Mouse (Mus musculus) G1E (cell line): ENCODE measurements at regions not wholly inside any gene's neighbourhood (a gene's known extent, or its start where the extent isn't known, plus 50 kb on each side); places are given as distances from the start of the nearest gene placed in this dataset.

ENCODE experiments used
- ATAC-seq: 2 replicates; pipeline ENCODE4 v1.8.0; 2016; ENCODE audit warnings: mild to moderate bottlenecking; ENCODE audit not compliant: insufficient number of reproducible peaks, poor library complexity, low FRiP score, severe bottlenecking; ENCODE audit errors: extremely low read depth
- DNase-seq: peaks from one replicate; pipeline ENCODE4 v3.0.0; 2012; ENCODE audit warnings: low spot score
- H3K27me3 ChIP-seq: 2 replicates; pipeline ENCODE4 v1.6.1; 2012; ENCODE audit warnings: mild to moderate bottlenecking, low read length, inconsistent platforms; ENCODE audit not compliant: insufficient read depth
- H3K36me3 ChIP-seq: replicated peaks from 2 replicates; pipeline ENCODE3; 2012; ENCODE audit warnings: mild to moderate bottlenecking, inconsistent platforms
- H3K4me1 ChIP-seq: 2 replicates; pipeline ENCODE4 v1.6.1; 2012; ENCODE audit warnings: low read depth, low read length, inconsistent platforms, mixed read lengths; ENCODE audit not compliant: insufficient read depth
- H3K4me3 ChIP-seq: 2 replicates; pipeline ENCODE4 v1.5.1; 2012; ENCODE audit warnings: low read depth, mild to moderate bottlenecking, inconsistent platforms, low read length, moderate library complexity, mixed read lengths
- H3K9me3 ChIP-seq: replicated peaks from 2 replicates; pipeline ENCODE4 v1.6.1; 2012; ENCODE audit warnings: inconsistent platforms
- CTCF ChIP-seq: IDR thresholded peaks from 2 replicates; pipeline ENCODE4 v1.5.1; 2012; ENCODE audit warnings: low read depth, low read length, inconsistent platforms, mixed read lengths
- GATA1 ChIP-seq: IDR thresholded peaks from 2 replicates; pipeline ENCODE4 v1.6.1; 2012; ENCODE audit warnings: borderline replicate concordance, low read length, inconsistent platforms, mixed read lengths
- GATA2 ChIP-seq: IDR thresholded peaks from 2 replicates; pipeline ENCODE4 v1.6.1; 2012; ENCODE audit warnings: low read depth, low read length, inconsistent platforms, borderline replicate concordance
- POLR2AphosphoS5 ChIP-seq: IDR thresholded peaks from 2 replicates; pipeline ENCODE4 v1.6.1; 2012; ENCODE audit warnings: low read depth, low read length, inconsistent platforms; ENCODE audit not compliant: insufficient replicate concordance
- TAL1 ChIP-seq: conservative IDR thresholded peaks from 2 replicates; pipeline ENCODE4 v1.6.1; 2012; ENCODE audit warnings: low read depth, low read length, inconsistent platforms, mixed read lengths

DNA sequence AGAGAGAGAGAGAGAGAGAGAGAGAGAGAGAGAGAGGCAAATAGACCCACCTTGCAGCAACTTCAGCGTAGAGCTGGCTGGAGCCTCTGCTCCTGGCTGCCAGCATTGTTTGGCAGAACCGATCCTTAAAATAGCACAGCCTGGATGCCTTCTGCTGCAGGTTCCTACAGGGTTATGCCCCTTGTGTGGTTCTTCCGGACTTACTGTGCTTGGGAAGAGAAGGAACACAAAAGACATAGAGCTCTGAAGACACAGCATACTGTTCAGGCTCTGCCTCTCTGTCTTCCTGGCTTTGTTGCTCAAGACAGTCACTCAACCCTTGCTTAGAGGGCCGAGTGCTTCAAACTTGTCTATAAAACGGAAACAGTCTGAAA lies 86.2 kb upstream of the Slc25a26 start:
- DNase-seq (no peak), ATAC-seq (no peak)
- Histone ChIP-seq H3K36me3 (no peaks in the 10 kb centered on the region), H3K9me3 (peaks cover 5% of the 10 kb centered on the region), H3K4me1 (peaks cover 8% of the 10 kb centered on the region), H3K27me3 (peaks cover 2% of the 10 kb centered on the region; the same call in 1 of the 2 replicates), H3K4me3 (no peak overlapping the region)
- TF ChIP-seq POLR2AphosphoS5 (no peak), CTCF (no peak), GATA2 (no peak), GATA1 (no peak), TAL1 (no peak)

GRCm38 (mm10) chr6:94413297-94413986 lies 86.7 kb upstream of the Slc25a26 start:
- H3K4me1 ChIP-seq: peaks cover 12% of the 10 kb centered on the region
- DNase-seq (no peak), ATAC-seq (no peak)
- peaks cover 5% of the 10 kb centered on the region for H3K9me3 ChIP-seq
- H3K36me3 ChIP-seq: no peaks in the 10 kb centered on the region
- no peak for TF ChIP-seq GATA1
- TF ChIP-seq POLR2AphosphoS5: no peak
- no peak for TF ChIP-seq TAL1
- no peak for TF ChIP-seq GATA2
- no peak for TF ChIP-seq CTCF
- no peaks in the 10 kb centered on the region for H3K27me3 ChIP-seq
- no peak overlapping the region for H3K4me3 ChIP-seq

- H3K4me3 ChIP-seq: no peak overlapping the region
- H3K9me3 ChIP-seq: peaks cover 5% of the 10 kb centered on the region
- no peak for TF ChIP-seq TAL1
- ATAC-seq (no peak), DNase-seq (no peak)
- H3K36me3 ChIP-seq: no peaks in the 10 kb centered on the region
- H3K4me1 ChIP-seq: peaks cover 18% of the 10 kb centered on the region
- no peaks in the 10 kb centered on the region for H3K27me3 ChIP-seq
Measured at GRCm38 (mm10) chr6:94412341-94412740, 87.8 kb upstream of the Slc25a26 start.

- no peaks in the 10 kb centered on the region for H3K36me3 ChIP-seq
- no peaks in the 10 kb centered on the region for H3K27me3 ChIP-seq
- H3K4me1 ChIP-seq: peaks cover 26% of the 10 kb centered on the region
- H3K4me3 ChIP-seq: no peak overlapping the region
- no peaks in the 10 kb centered on the region; the same call in 1 of the 2 replicates for H3K9me3 ChIP-seq
- ATAC-seq: no peak
- TF ChIP-seq GATA2 (no peak), CTCF (no peak), GATA1 (no peak)
- DNase-seq: no peak
Measured at GRCm38 (mm10) chr6:94410480-94410879, 89.7 kb upstream of the Slc25a26 start.

GRCm38 (mm10) chr6:94408996-94409395 lies 91.1 kb upstream of the Slc25a26 start:
- Histone ChIP-seq H3K27me3 (no peaks in the 10 kb centered on the region), H3K9me3 (no peaks in the 10 kb centered on the region; the same call in 1 of the 2 replicates), H3K4me1 (peaks cover 28% of the 10 kb centered on the region), H3K4me3 (no peak overlapping the region), H3K36me3 (no peaks in the 10 kb centered on the region)
- no peak for ATAC-seq
- no peak for DNase-seq
- no peak for TF ChIP-seq CTCF
- TF ChIP-seq POLR2AphosphoS5: no peak
- TF ChIP-seq GATA2: no peak
- no peak for TF ChIP-seq TAL1
- no peak for TF ChIP-seq GATA1

- Histone ChIP-seq H3K4me1 (peaks cover 28% of the 10 kb centered on the region), H3K9me3 (no peaks in the 10 kb centered on the region; the same call in 1 of the 2 replicates)
- TF ChIP-seq GATA2 (no peak), GATA1 (no peak), TAL1 (no peak), POLR2AphosphoS5 (no peak), CTCF (no peak)
Measured at GRCm38 (mm10) chr6:94407751-94408150, 92.4 kb upstream of the Slc25a26 start.

GRCm38 (mm10) chr6:94405371-94406076 lies 94.6 kb upstream of the Slc25a26 start:
- Histone ChIP-seq H3K9me3 (peaks cover 5% of the 10 kb centered on the region), H3K4me3 (no peak overlapping the region), H3K4me1 (peaks cover 35% of the 10 kb centered on the region), H3K27me3 (no peaks in the 10 kb centered on the region), H3K36me3 (no peaks in the 10 kb centered on the region)
- DNase-seq (no peak), ATAC-seq (no peak)
- TF ChIP-seq GATA2: no peak
- TF ChIP-seq GATA1: no peak
- no peak for TF ChIP-seq TAL1
- no peak for TF ChIP-seq POLR2AphosphoS5
- TF ChIP-seq CTCF: no peak

More at GRCm38 (mm10) chr6:94407751-94408150, 92.4 kb upstream of the Slc25a26 start:
- no peaks in the 10 kb centered on the region for H3K36me3 ChIP-seq
- no peak overlapping the region for H3K4me3 ChIP-seq
- ATAC-seq (no peak), DNase-seq (no peak)
- no peaks in the 10 kb centered on the region for H3K27me3 ChIP-seq
